Mouse (Mus musculus) embryonic facial prominence, embryonic 10.5 days (tissue): ENCODE data around the gene Syne1. TPM values are rescaled to one million over a fixed set of nuclear protein-coding genes. Genes with fewer than 3 reads are reported as not detected.

Source experiments
- DNase-seq: peaks from one replicate; pipeline ENCODE4 v3.0.0-alpha.2; 2017; ENCODE audit warnings: low spot score
- H3K27ac ChIP-seq: fragments of 300-500 bp; sonication (generic); replicated peaks from 2 replicates; pipeline ENCODE4 v1.5.1; 2016; ENCODE audit warnings: mild to moderate bottlenecking
- H3K27me3 ChIP-seq: fragments of 300-500 bp; sonication (generic); replicated peaks from 2 replicates; pipeline ENCODE4 v1.6.1; 2016; ENCODE audit warnings: low read depth, mild to moderate bottlenecking; ENCODE audit not compliant: poor library complexity, severe bottlenecking
- H3K36me3 ChIP-seq: fragments of 300-500 bp; sonication (generic); replicated peaks from 2 replicates; pipeline ENCODE4 v1.6.1; 2016; ENCODE audit warnings: mild to moderate bottlenecking, moderate library complexity
- H3K4me1 ChIP-seq: fragments of 300-500 bp; sonication (generic); 2 replicates; pipeline ENCODE4 v1.6.1; 2016
- H3K4me3 ChIP-seq: fragments of 300-500 bp; sonication (generic); 2 replicates; pipeline ENCODE4 v1.5.1; 2016; ENCODE audit warnings: mild to moderate bottlenecking, moderate library complexity
- H3K9me3 ChIP-seq: fragments of 300-500 bp; sonication (generic); 2 replicates; pipeline ENCODE4 v1.6.1; 2016; ENCODE audit warnings: mild to moderate bottlenecking
- WGBS: fragments of 180-500 bp; shearing (Covaris S2); methylation state at CpG from one replicate; pipeline ENCODE4 v1.1.7; 2016; 5-methylcytosine and 5-hydroxymethylcytosine counted together
- polyA plus RNA-seq: library from polyadenylated mRNA; unstranded; fragments of >200 nt; fragmentation: Nextera tagmentation; extraction: Ambion mirVana; gene quantifications from 2 replicates; pipeline ENCODE4 v1.2.1, GENCODE M21; 2016

Gene Syne1
- polyA plus RNA-seq, 1 experiment from 2014 or later = 2.5 TPM

GRCm38 (mm10) chr10:5179891-5180290 lies 371.4 kb downstream of the Syne1 start:
- no peaks in the 10 kb centered on the region for H3K9me3 ChIP-seq
- no peak overlapping the region for H3K27ac ChIP-seq
- H3K4me1 ChIP-seq = peaks cover 9% of the 10 kb centered on the region; the same call in 1 of the 2 replicates
- no peak overlapping the region for H3K4me3 ChIP-seq
- WGBS = 86% methylated on average over 3 of the region's 3 CpGs
- H3K27me3 ChIP-seq = no peaks in the 10 kb centered on the region
- DNase-seq = no peak
- no peaks in the 10 kb centered on the region; the same call in 1 of the 2 replicates for H3K36me3 ChIP-seq

GRCm38 (mm10) chr10:5177446-5178015 lies 373.8 kb downstream of the Syne1 start:
- Histone ChIP-seq H3K9me3 (no peaks in the 10 kb centered on the region), H3K27ac (no peak overlapping the region), H3K27me3 (no peaks in the 10 kb centered on the region), H3K36me3 (no peaks in the 10 kb centered on the region), H3K4me3 (no peak overlapping the region), H3K4me1 (peaks cover 9% of the 10 kb centered on the region; the same call in 1 of the 2 replicates)
- no peak for DNase-seq
- WGBS = 51% methylated on average over 9 of the region's 9 CpGs

- Histone ChIP-seq H3K4me1 (peaks cover 9% of the 10 kb centered on the region; the same call in 1 of the 2 replicates), H3K4me3 (no peak overlapping the region), H3K36me3 (no peaks in the 10 kb centered on the region), H3K27me3 (no peaks in the 10 kb centered on the region), H3K9me3 (no peaks in the 10 kb centered on the region), H3K27ac (no peak overlapping the region)
- WGBS = 77% methylated on average over 2 of the region's 2 CpGs
- no peak for DNase-seq
Measured at GRCm38 (mm10) chr10:5176371-5176770, 374.9 kb downstream of the Syne1 start.

- Histone ChIP-seq H3K36me3 (peaks cover 7% of the 10 kb centered on the region; the same call in 1 of the 2 replicates), H3K27me3 (no peaks in the 10 kb centered on the region), H3K27ac (no peak overlapping the region), H3K9me3 (no peaks in the 10 kb centered on the region), H3K4me3 (no peak overlapping the region), H3K4me1 (0 out of 2 replicates have a peak, but pooled peaks cover 2% of the 10 kb centered on the region)
- DNase-seq = no peak
- 54% methylated on average over 1 of the region's 1 CpGs for WGBS
Measured at GRCm38 (mm10) chr10:5170425-5170824, 380.9 kb downstream of the Syne1 start.

- 79% methylated on average over 3 of the region's 3 CpGs for WGBS
- Histone ChIP-seq H3K36me3 (peaks cover 7% of the 10 kb centered on the region; the same call in 1 of the 2 replicates), H3K27me3 (no peaks in the 10 kb centered on the region), H3K4me1 (0 out of 2 replicates have a peak, but pooled peaks cover 2% of the 10 kb centered on the region), H3K4me3 (no peak overlapping the region), H3K27ac (no peak overlapping the region), H3K9me3 (no peaks in the 10 kb centered on the region)
- DNase-seq = no peak
Measured at GRCm38 (mm10) chr10:5167481-5167880, 383.8 kb downstream of the Syne1 start.

GRCm38 (mm10) chr10:5165439-5165838 lies 385.8 kb downstream of the Syne1 start:
- DNase-seq = no peak
- Histone ChIP-seq H3K9me3 (no peaks in the 10 kb centered on the region), H3K36me3 (peaks cover under 1% of the 10 kb centered on the region; the same call in 1 of the 2 replicates), H3K4me3 (no peak overlapping the region), H3K27me3 (no peaks in the 10 kb centered on the region), H3K4me1 (0 out of 2 replicates have a peak, but pooled peaks cover 2% of the 10 kb centered on the region), H3K27ac (no peak overlapping the region)
- 88% methylated on average over 5 of the region's 5 CpGs for WGBS

GRCm38 (mm10) chr10:5163770-5164169 lies 387.5 kb downstream of the Syne1 start:
- 0 out of 2 replicates have a peak, but pooled peaks cover 2% of the 10 kb centered on the region for H3K4me1 ChIP-seq

GRCm38 (mm10) chr10:5163286-5163685 lies 388.0 kb downstream of the Syne1 start:
- 86% methylated on average over 3 of the region's 3 CpGs for whole genome bisulfite sequencing
- H3K4me3 ChIP-seq = no peak overlapping the region
- H3K36me3 ChIP-seq = no peaks in the 10 kb centered on the region
- H3K27me3 ChIP-seq = no peaks in the 10 kb centered on the region
- H3K4me1 ChIP-seq = 0 out of 2 replicates have a peak, but pooled peaks cover 2% of the 10 kb centered on the region
- H3K9me3 ChIP-seq = no peaks in the 10 kb centered on the region
- no peak for DNase-seq
- H3K27ac ChIP-seq = no peak overlapping the region

More at GRCm38 (mm10) chr10:5163770-5164169, 387.5 kb downstream of the Syne1 start:
- no peak overlapping the region for H3K27ac ChIP-seq
- DNase-seq = no peak
- WGBS = 57% methylated on average over 6 of the region's 6 CpGs
- H3K36me3 ChIP-seq = no peaks in the 10 kb centered on the region
- no peaks in the 10 kb centered on the region for H3K27me3 ChIP-seq
- H3K4me3 ChIP-seq = no peak overlapping the region
- no peaks in the 10 kb centered on the region for H3K9me3 ChIP-seq

- Histone ChIP-seq H3K4me3 (no peak overlapping the region), H3K36me3 (no peaks in the 10 kb centered on the region), H3K27me3 (no peaks in the 10 kb centered on the region), H3K9me3 (no peaks in the 10 kb centered on the region), H3K4me1 (no peaks in the 10 kb centered on the region), H3K27ac (no peak overlapping the region)
- DNase-seq = peak; percentile 58
- 56% methylated on average over 12 of the region's 12 CpGs for WGBS
Measured at GRCm38 (mm10) chr10:5161394-5161872, 389.8 kb downstream of the Syne1 start.

GRCm38 (mm10) chr10:5159679-5160078 lies 391.6 kb downstream of the Syne1 start:
- no peak for DNase-seq
- H3K27ac ChIP-seq = no peak overlapping the region
- no peaks in the 10 kb centered on the region for H3K36me3 ChIP-seq
- no peaks in the 10 kb centered on the region for H3K27me3 ChIP-seq
- no peak overlapping the region for H3K4me3 ChIP-seq
- 84% methylated on average over 8 of the region's 8 CpGs for WGBS
- H3K4me1 ChIP-seq = no peaks in the 10 kb centered on the region
- H3K9me3 ChIP-seq = no peaks in the 10 kb centered on the region

- Histone ChIP-seq H3K36me3 (no peaks in the 10 kb centered on the region), H3K27ac (no peak overlapping the region), H3K4me3 (no peak overlapping the region), H3K27me3 (no peaks in the 10 kb centered on the region), H3K9me3 (no peaks in the 10 kb centered on the region), H3K4me1 (no peaks in the 10 kb centered on the region)
- WGBS = 91% methylated on average over 6 of the region's 6 CpGs
- no peak for DNase-seq
Measured at GRCm38 (mm10) chr10:5153047-5153446, 398.2 kb downstream of the Syne1 start.

GRCm38 (mm10) chr10:5141471-5141870 lies 409.8 kb downstream of the Syne1 start:
- no peak overlapping the region for H3K27ac ChIP-seq
- no peaks in the 10 kb centered on the region for H3K9me3 ChIP-seq
- 93% methylated on average over 5 of the region's 5 CpGs for WGBS
- no peaks in the 10 kb centered on the region for H3K4me1 ChIP-seq
- H3K36me3 ChIP-seq = no peaks in the 10 kb centered on the region; the same call in 1 of the 2 replicates
- no peak overlapping the region for H3K4me3 ChIP-seq
- no peaks in the 10 kb centered on the region for H3K27me3 ChIP-seq
- DNase-seq = no peak

GRCm38 (mm10) chr10:5139932-5140264 lies 411.4 kb downstream of the Syne1 start:
- WGBS = 84% methylated on average over 4 of the region's 4 CpGs
- no peaks in the 10 kb centered on the region; the same call in 1 of the 2 replicates for H3K36me3 ChIP-seq
- DNase-seq = no peak

More at GRCm38 (mm10) chr10:5139932-5140264, 411.4 kb downstream of the Syne1 start:
- Histone ChIP-seq H3K9me3 (no peaks in the 10 kb centered on the region), H3K27ac (no peak overlapping the region), H3K4me1 (no peaks in the 10 kb centered on the region), H3K4me3 (no peak overlapping the region), H3K27me3 (no peaks in the 10 kb centered on the region)
